Mouse (Mus musculus) ES-E14 (cell line): Measurements from ENCODE around the gene Cldn5. TPM values are rescaled to one million over a fixed set of nuclear protein-coding genes. Genes with fewer than 3 reads are reported as not detected.

Experiments used
- DNase-seq: peaks from one replicate; pipeline ENCODE4 v3.0.0-alpha.2; 2013; ENCODE audit warnings: low read depth, low spot score
- H3K27ac ChIP-seq: 2 replicates; pipeline ENCODE4 v1.5.1; 2012; ENCODE audit warnings: low read depth, mild to moderate bottlenecking, low read length, moderate library complexity, mixed read lengths; ENCODE audit not compliant: poor library complexity, insufficient read depth, severe bottlenecking
- H3K36me3 ChIP-seq: 2 replicates; pipeline ENCODE4 v1.6.1; 2012; ENCODE audit warnings: mild to moderate bottlenecking, low read length, moderate library complexity, mixed read lengths; ENCODE audit not compliant: control insufficient read depth, poor library complexity, insufficient read depth, severe bottlenecking
- H3K4me1 ChIP-seq, 2 experiments: fragments of 150-350 bp in 1 of 2; sonication (generic) in 1 of 2; 2 replicates each; pipeline ENCODE4 v1.6.1; 2012; ENCODE audit warnings: low read length in 2 of 2, mild to moderate bottlenecking in 1 of 2, mixed read lengths in 1 of 2; ENCODE audit not compliant: control insufficient read depth in 2 of 2, insufficient read depth in 2 of 2, poor library complexity in 1 of 2
- H3K4me3 ChIP-seq, 2 experiments: fragments of 150-350 bp in 1 of 2; sonication (generic) in 1 of 2; 2 replicates each; pipeline ENCODE4 v1.5.1; 2012; ENCODE audit warnings: low read length in 2 of 2, low read depth in 1 of 2, mild to moderate bottlenecking in 1 of 2, mixed read lengths in 1 of 2; ENCODE audit not compliant: insufficient read depth in 1 of 2, poor library complexity in 1 of 2, severe bottlenecking in 1 of 2
- H3K9ac ChIP-seq: 2 replicates; pipeline ENCODE4 v1.6.1; 2012; ENCODE audit warnings: low read depth, mild to moderate bottlenecking, low read length, mixed read lengths; ENCODE audit not compliant: poor library complexity, insufficient read depth, severe bottlenecking
- H3K9me3 ChIP-seq: fragments of 150-350 bp; sonication (generic); 2 replicates; pipeline ENCODE4 v1.6.1; 2012; ENCODE audit warnings: low read depth, mild to moderate bottlenecking, low read length; ENCODE audit not compliant: control insufficient read depth, insufficient read depth
- CHD2 ChIP-seq: IDR thresholded peaks from 2 replicates; pipeline ENCODE4 v1.6.1; 2014; ENCODE audit warnings: mild to moderate bottlenecking, low read depth, low read length, inconsistent platforms
- HCFC1 ChIP-seq: IDR thresholded peaks from 2 replicates; pipeline ENCODE4 v1.6.1; 2012; ENCODE audit warnings: low read length, inconsistent platforms, borderline replicate concordance; ENCODE audit not compliant: insufficient read depth
- MAFK ChIP-seq: IDR thresholded peaks from 2 replicates; pipeline ENCODE4 v1.6.1; 2014; ENCODE audit warnings: mild to moderate bottlenecking, low read depth, low read length, inconsistent platforms; ENCODE audit not compliant: insufficient read depth
- ZC3H11A ChIP-seq: IDR thresholded peaks from 2 replicates; pipeline ENCODE4 v1.6.1; 2012; ENCODE audit warnings: low read depth, mild to moderate bottlenecking, inconsistent platforms, low read length, borderline replicate concordance
- ZNF384 ChIP-seq: IDR thresholded peaks from 2 replicates; pipeline ENCODE4 v1.6.1; 2012; ENCODE audit warnings: low read depth, low read length, inconsistent platforms
- in situ Hi-C, 2 experiments: fragments of 600-800 bp; cut with MboI; formaldehyde crosslinking; loops; one replicate each; pipeline ENCODE4 v1.15.1; 2025; ENCODE audit warnings: low sequenced_read_pairs in 2 of 2, inconsistent platforms in 1 of 2; ENCODE audit not compliant: unreplicated experiment in 2 of 2
- total RNA-seq: library from RNA; depleted of rRNA; stranded (reverse); fragments of 300-350 nt; gene quantifications from 2 replicates; pipeline ENCODE4 v1.2.3, GENCODE M21; 2012

The Cldn5 gene
- total RNA-seq, 1 experiment: 2.5 TPM

GRCm38 (mm10) chr16:18751885-18752499, 24.7 kb upstream of the Cldn5 start:
- no peaks in the 10 kb centered on the region for H3K9me3 ChIP-seq
- TF ChIP-seq ZNF384 (no peak), MAFK (no peak), ZC3H11A (no peak), CHD2 (no peak), HCFC1 (no peak)
- in situ Hi-C loops: no loop called here
- H3K27ac ChIP-seq: no peak overlapping the region
- no peak for DNase-seq
- no peak overlapping the region for H3K4me3 ChIP-seq
- no peaks in the 10 kb centered on the region for H3K36me3 ChIP-seq
- H3K9ac ChIP-seq: no peak overlapping the region
- no peaks in the 10 kb centered on the region for H3K4me1 ChIP-seq

- no peak for DNase-seq
- TF ChIP-seq CHD2: no peak
- no peak for TF ChIP-seq MAFK
- no peak for TF ChIP-seq ZC3H11A
- TF ChIP-seq HCFC1: no peak
- no peak for TF ChIP-seq ZNF384
- Histone ChIP-seq H3K36me3 (no peaks in the 10 kb centered on the region), H3K4me1 (peaks cover 0 to 3% of the 10 kb centered on the region in 2 experiments; a peak in 1 of 4 replicates), H3K9ac (no peak overlapping the region), H3K4me3 (no peak overlapping the region), H3K27ac (no peak overlapping the region), H3K9me3 (no peaks in the 10 kb centered on the region)
- in situ Hi-C loops: no loop called here
Measured at GRCm38 (mm10) chr16:18761734-18762133, 14.9 kb upstream of the Cldn5 start.

- Histone ChIP-seq H3K36me3 (no peaks in the 10 kb centered on the region), H3K4me1 (peaks cover 0 to 3% of the 10 kb centered on the region in 2 experiments; a peak in 1 of 4 replicates), H3K9ac (no peak overlapping the region), H3K4me3 (no peak overlapping the region), H3K27ac (no peak overlapping the region), H3K9me3 (no peaks in the 10 kb centered on the region)
- DNase-seq: no peak
- TF ChIP-seq CHD2: no peak
- TF ChIP-seq ZNF384: no peak
- no peak for TF ChIP-seq HCFC1
- TF ChIP-seq MAFK: no peak
- TF ChIP-seq ZC3H11A: no peak
- in situ Hi-C loops: no loop called here
Measured at GRCm38 (mm10) chr16:18762960-18763359, 13.7 kb upstream of the Cldn5 start.

GRCm38 (mm10) chr16:18766390-18766789, 10.3 kb upstream of the Cldn5 start:
- H3K4me1 ChIP-seq: peaks cover 3 to 6% of the 10 kb centered on the region in 2 experiments; a peak in 3 of 4 replicates
- in situ Hi-C loops: no loop called here
- no peak overlapping the region for H3K9ac ChIP-seq
- DNase-seq: no peak
- no peak overlapping the region for H3K27ac ChIP-seq
- H3K4me3 ChIP-seq: no peak overlapping the region
- no peaks in the 10 kb centered on the region for H3K36me3 ChIP-seq
- no peak for TF ChIP-seq MAFK
- no peak for TF ChIP-seq HCFC1
- no peak for TF ChIP-seq ZNF384
- no peak for TF ChIP-seq CHD2
- no peaks in the 10 kb centered on the region for H3K9me3 ChIP-seq

- H3K36me3 ChIP-seq: no peaks in the 10 kb centered on the region
- in situ Hi-C loops: no loop called here
- no peak overlapping the region for H3K4me3 ChIP-seq
- H3K4me1 ChIP-seq: peaks cover 3 to 10% of the 10 kb centered on the region in 2 experiments; a peak in 3 of 4 replicates
- no peak overlapping the region for H3K9ac ChIP-seq
- no peak for DNase-seq
- no peak overlapping the region for H3K27ac ChIP-seq
- H3K9me3 ChIP-seq: no peaks in the 10 kb centered on the region
- TF ChIP-seq HCFC1 (no peak), MAFK (no peak), ZNF384 (no peak), CHD2 (no peak), ZC3H11A (no peak)
Measured at GRCm38 (mm10) chr16:18769501-18769900, 7.1 kb upstream of the Cldn5 start.
